Mouse (Mus musculus) E14TG2a.4 (cell line): ENCODE results near the gene Krtap9-1.

Source experiments
- CTCF ChIP-seq: conservative IDR thresholded peaks from 2 replicates; pipeline ENCODE4 v1.5.1; 2014; ENCODE audit warnings: low read length
- NANOG ChIP-seq: IDR thresholded peaks from 2 replicates; pipeline ENCODE4 v1.6.1; 2014; ENCODE audit warnings: borderline replicate concordance, low read length, mixed read lengths
- POU5F1 ChIP-seq: IDR thresholded peaks from 2 replicates; pipeline ENCODE4 v1.6.1; 2014; ENCODE audit warnings: low read length, borderline replicate concordance

DNA sequence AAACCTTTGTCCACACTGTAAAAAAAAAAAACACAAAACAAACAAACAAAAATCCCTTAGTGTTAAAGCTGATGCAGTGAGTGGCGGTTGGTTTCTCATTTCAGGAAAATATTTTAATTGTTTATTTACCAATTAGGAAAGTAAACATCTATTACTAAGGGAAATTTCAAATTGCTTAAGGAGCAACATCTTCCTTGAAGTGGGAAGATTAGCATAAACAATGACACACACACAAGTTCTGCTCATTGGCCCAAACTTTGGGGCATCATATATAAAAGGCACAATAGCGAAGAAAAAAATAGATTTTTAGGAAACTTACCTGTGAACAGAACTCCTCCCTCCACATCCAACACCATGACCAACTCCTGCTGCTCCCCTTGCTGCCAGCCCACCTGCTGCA lies 15.6 kb upstream of the Krtap9-1 start, which contains the start of gene Gm11568:
- TF ChIP-seq POU5F1 (no peak), CTCF (no peak), NANOG (no peak)
